Mouse (Mus musculus) kidney, adult 9 months (tissue): ENCODE measurements at regions not wholly inside any gene's neighbourhood (a gene's known extent, or its start where the extent isn't known, plus 50 kb on each side); places are given as distances from the start of the nearest gene placed in this dataset.

Source experiments
- DNase-seq: peaks from one replicate; pipeline ENCODE4 v3.0.0; 2022

GRCm38 (mm10) chr2:12034323-12034585, 256.6 kb downstream of the Ankrd16 start:
- DNase-seq = no peak

- DNase-seq = no peak
Measured at GRCm38 (mm10) chr2:12049386-12049785, 252.3 kb downstream of the Itga8 start.

GRCm38 (mm10) chr2:12049972-12050371, 251.8 kb downstream of the Itga8 start:
- DNase-seq = peak; percentile 41

DNA sequence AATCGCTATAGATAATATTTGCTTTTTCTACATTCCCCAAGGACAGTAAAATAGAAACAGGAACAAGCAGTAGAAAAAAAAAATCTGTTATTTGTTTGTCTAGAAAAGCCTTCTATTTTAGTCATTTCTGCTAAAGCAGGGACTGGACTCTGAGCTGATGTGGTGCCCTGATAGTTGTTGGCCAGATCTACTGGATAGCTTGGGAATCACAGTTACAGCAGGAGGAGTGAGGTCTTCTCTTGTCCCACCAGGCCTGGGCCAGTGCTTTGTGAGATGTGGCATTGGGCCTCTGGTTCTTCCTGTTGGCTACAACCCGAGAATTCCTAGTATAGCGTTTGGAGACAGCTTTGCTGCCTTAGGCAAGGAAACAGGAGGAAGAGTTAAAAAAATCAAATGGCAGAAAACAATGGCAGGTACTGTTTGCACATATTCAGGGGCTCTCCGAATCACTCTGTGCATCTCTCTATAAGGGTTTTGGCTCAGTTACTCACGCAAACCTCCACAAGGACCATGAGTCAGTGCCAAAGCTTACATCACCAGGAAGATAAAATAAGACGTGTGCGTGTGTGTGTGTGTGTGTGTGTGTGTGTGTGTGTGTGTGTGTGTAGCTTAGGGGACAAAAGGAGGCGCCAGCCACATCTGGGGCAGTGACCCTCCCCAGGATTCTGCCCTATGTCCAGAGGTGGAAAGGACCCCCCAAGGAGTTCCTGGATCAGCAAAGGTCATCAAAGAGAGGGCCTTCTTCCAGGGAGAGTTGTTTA, 248.1 kb downstream of the Itga8 start:
- DNase-seq = peak; percentile 6

- no peak for DNase-seq
Measured at GRCm38 (mm10) chr2:12054165-12054500, 247.6 kb downstream of the Itga8 start.
